Mouse (Mus musculus): ENCODE results near the gene Kifc3. TPM values are rescaled to one million over a fixed set of nuclear protein-coding genes. Genes with fewer than 3 reads are reported as not detected.

Gene Kifc3
- polyA plus RNA-seq, 1 experiment from 2014 or later, result 2.3 TPM

DNA sequence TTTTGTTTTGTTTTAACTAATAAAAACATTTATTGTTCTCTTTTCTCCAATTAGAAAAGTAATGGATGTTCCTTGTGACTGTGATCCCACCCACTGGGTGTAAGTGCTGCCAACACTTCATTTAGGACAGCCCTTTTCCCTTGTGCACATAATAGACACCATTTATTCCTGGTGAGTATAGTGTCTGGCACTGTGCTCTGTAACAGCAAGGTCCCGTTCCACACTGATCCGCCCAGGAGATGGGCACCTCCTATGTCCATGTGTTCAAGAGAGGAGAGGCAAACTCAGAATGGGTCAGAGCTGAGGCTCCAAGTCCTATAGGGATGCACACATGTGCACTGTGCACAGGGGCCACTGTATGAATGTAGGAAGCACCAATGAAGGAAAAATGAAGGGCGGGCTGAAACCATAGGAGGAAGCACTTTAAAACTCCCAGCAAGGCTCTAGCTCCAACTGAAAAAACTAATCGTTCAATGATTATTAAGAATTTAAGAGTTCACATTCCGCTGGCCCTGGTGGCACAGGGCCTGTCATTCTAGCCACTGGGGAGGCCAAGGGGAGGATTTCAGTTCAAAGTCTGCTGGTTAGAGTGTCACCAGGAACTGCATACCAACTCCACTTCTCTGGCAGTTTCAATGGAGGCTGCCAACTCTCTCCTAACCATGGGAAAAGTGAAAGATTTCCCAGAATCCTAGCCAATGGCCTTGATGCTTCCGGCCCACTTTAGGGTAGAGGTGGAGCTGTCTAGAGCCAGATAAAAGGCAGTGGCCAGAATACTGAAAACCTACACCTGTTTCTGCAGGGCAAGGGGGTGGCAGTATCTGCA, 58.6 kb downstream of the Kifc3 start:
- H3K9ac ChIP-seq (ENCODE audit: low read length), result no peak overlapping the region
- WGBS, result 66% methylated on average over 6 of the region's 6 CpGs
- no peak overlapping the region for H3K4me2 ChIP-seq
- DNase-seq (ENCODE audit: low spot score, missing footprints) (no peak), ATAC-seq (ENCODE audit: low FRiP score) (no peak)
- H3K9me3 ChIP-seq (ENCODE audit: control insufficient read depth, low read length), result no peaks in the 10 kb centered on the region
- peaks cover 5% of the 10 kb centered on the region; the same call in 1 of the 2 replicates for H3K27me3 ChIP-seq (ENCODE audit: control insufficient read depth, insufficient read depth, low read length)
- H3K4me1 ChIP-seq (ENCODE audit: control insufficient read depth, insufficient read depth, low read length), result peaks cover 13% of the 10 kb centered on the region
- H3K27ac ChIP-seq (ENCODE audit: low read depth, low read length), result no peak overlapping the region
- H3K36me3 ChIP-seq (ENCODE audit: control insufficient read depth, insufficient read depth, low read length), result no peaks in the 10 kb centered on the region
- H3K4me3 ChIP-seq (ENCODE audit: low read depth, low read length), result no peak overlapping the region

DNA sequence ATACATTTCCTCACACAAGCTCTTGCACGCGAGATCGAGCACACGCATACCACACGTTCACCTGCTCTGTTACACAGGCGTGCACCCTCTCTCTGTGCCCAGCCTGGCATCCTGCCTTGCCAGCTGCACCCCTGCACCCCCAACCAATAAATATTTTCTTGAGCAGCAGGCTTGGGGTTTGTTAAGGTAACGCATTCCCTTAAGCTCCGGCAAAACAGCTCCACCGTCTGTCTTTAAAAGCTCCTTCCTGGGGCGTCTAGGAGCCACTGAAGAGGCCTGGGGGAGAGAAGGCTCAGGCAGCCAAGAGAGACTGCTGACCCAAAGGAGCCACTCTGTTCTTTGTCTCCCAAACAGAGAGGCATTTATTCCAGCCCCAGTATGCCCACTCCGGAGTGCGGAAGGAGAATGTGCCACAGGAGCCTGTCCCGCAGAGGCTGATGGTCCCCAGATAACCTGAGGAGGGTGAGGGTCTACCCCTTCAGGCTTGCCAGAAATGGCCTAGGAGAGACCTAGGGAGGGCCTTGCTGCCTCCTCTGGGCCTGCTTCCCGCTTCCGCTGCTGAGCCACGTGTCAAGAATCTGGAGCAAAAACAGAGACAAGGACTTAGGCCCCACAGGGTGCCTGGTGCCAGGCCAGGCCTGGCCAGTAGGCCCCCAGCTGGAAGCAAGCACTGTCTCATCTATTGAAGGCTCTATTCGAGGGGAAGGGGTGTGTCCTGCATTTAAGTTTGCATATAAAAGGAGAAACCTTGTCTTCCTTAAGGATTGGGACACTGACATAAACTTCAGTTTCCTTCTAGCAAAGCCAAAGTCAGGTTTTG, 59.4 kb downstream of the Kifc3 start:
- peak overlapping the region; percentile 72; the same call in 1 of the 2 replicates for H3K9ac ChIP-seq (ENCODE audit: low read length)
- H3K36me3 ChIP-seq (ENCODE audit: control insufficient read depth, insufficient read depth, low read length), result no peaks in the 10 kb centered on the region
- H3K4me1 ChIP-seq (ENCODE audit: control insufficient read depth, insufficient read depth, low read length), result peaks cover 13% of the 10 kb centered on the region
- DNase-seq (ENCODE audit: low spot score, missing footprints) (no peak), ATAC-seq (ENCODE audit: low FRiP score) (no peak)
- no peak overlapping the region for H3K27ac ChIP-seq (ENCODE audit: low read depth, low read length)
- H3K4me2 ChIP-seq, result peak overlapping the region; percentile 98
- H3K9me3 ChIP-seq (ENCODE audit: control insufficient read depth, low read length), result no peaks in the 10 kb centered on the region
- H3K4me3 ChIP-seq (ENCODE audit: low read depth, low read length), result peak overlapping the region; percentile 62; the same call in 1 of the 2 replicates
- 14% methylated on average over 17 of the region's 17 CpGs for WGBS
- peaks cover 9% of the 10 kb centered on the region; the same call in 1 of the 2 replicates for H3K27me3 ChIP-seq (ENCODE audit: control insufficient read depth, insufficient read depth, low read length)

DNA sequence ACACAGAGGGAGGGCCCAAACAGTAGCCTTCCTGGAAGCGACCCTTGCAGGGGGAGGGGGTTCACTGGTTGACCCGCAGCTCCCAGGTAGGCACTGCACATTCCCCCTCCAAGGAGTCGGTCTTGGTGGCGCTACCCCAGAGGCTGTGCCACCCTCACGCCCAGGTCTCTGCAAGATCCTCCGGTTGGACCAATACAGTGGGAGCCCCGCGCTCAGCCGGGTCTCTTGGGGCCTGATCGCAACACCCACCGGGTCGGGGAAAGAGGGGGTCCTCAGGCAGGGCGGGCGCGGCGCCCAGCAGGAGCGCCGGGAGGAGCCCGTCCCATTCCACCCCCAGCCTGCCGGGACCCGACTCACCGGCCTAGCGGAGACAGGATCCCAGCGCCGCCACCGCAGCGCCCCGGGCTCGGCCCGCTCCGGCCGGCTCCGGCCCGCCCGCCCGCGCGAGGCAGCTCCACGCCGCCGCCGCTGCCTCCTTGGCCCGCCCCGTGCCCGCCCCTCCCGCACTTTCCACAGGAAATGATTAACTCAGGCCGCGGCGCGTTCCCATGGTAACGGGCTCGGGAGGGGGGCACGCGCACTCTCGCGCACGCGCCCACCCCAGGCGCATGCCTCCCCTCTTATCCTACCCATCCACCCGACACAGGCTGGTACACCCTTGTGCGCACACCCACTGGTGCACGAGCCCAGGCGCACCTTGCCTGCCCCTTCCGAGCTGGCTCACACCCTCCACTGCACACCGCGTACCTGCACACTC, 60.4 kb downstream of the Kifc3 start:
- WGBS, result under 1% methylated on average over 62 of the region's 66 CpGs
- Histone ChIP-seq H3K36me3 (ENCODE audit: control insufficient read depth, insufficient read depth, low read length) (no peaks in the 10 kb centered on the region), H3K4me3 (ENCODE audit: low read depth, low read length) (peak overlapping the region; percentile 62), H3K9ac (ENCODE audit: low read length) (peak overlapping the region; percentile 72), H3K4me2 (peak overlapping the region; percentile 98), H3K27ac (ENCODE audit: low read depth, low read length) (no peak overlapping the region), H3K27me3 (ENCODE audit: control insufficient read depth, insufficient read depth, low read length) (peaks cover 15% of the 10 kb centered on the region), H3K4me1 (ENCODE audit: control insufficient read depth, insufficient read depth, low read length) (peaks cover 21% of the 10 kb centered on the region), H3K9me3 (ENCODE audit: control insufficient read depth, low read length) (no peaks in the 10 kb centered on the region)
- DNase-seq (ENCODE audit: low spot score, missing footprints) (peak; percentile 95), ATAC-seq (ENCODE audit: low FRiP score) (peak; percentile 73)

GRCm38 (mm10) chr8:95141469-95142074, 61.0 kb downstream of the Kifc3 start:
- WGBS, result 0% methylated on average over 6 of the region's 6 CpGs
- Histone ChIP-seq H3K9ac (ENCODE audit: low read length) (peak overlapping the region; percentile 72), H3K4me1 (ENCODE audit: control insufficient read depth, insufficient read depth, low read length) (peaks cover 21% of the 10 kb centered on the region), H3K27ac (ENCODE audit: low read depth, low read length) (no peak overlapping the region), H3K9me3 (ENCODE audit: control insufficient read depth, low read length) (no peaks in the 10 kb centered on the region), H3K4me3 (ENCODE audit: low read depth, low read length) (peak overlapping the region; percentile 62), H3K27me3 (ENCODE audit: control insufficient read depth, insufficient read depth, low read length) (peaks cover 21% of the 10 kb centered on the region), H3K36me3 (ENCODE audit: control insufficient read depth, insufficient read depth, low read length) (no peaks in the 10 kb centered on the region), H3K4me2 (peak overlapping the region; percentile 98)
- DNase-seq (ENCODE audit: low spot score, missing footprints), result no peak
- ATAC-seq (ENCODE audit: low FRiP score), result peak; percentile 30

DNA sequence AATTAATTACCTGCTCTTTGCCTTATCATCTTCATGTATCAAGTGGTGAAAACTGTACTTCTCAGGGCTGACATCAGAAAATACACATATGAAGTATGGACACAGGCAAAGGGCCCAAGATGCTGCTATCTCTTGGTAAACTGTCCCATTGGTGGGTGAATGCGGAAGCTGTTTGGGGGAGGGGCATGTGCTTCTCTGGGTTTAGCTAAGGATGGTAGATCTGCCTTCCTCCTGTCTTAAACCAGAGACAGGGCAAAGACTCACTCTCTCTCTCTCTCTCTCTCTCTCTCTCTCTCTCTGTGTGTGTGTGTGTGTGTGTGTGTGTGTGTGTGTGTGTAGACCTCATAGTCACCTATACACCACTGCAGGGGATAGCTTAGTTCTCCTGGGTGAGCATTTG, 61.6 kb downstream of the Kifc3 start:
- no peak overlapping the region for H3K4me3 ChIP-seq (ENCODE audit: low read depth, low read length)
- no peaks in the 10 kb centered on the region for H3K9me3 ChIP-seq (ENCODE audit: control insufficient read depth, low read length)
- no peak overlapping the region for H3K9ac ChIP-seq (ENCODE audit: low read length)
- peaks cover 21% of the 10 kb centered on the region for H3K27me3 ChIP-seq (ENCODE audit: control insufficient read depth, insufficient read depth, low read length)
- no peak overlapping the region for H3K27ac ChIP-seq (ENCODE audit: low read depth, low read length)
- 67% methylated on average over 1 of the region's 1 CpGs for WGBS
- peaks cover 21% of the 10 kb centered on the region for H3K4me1 ChIP-seq (ENCODE audit: control insufficient read depth, insufficient read depth, low read length)
- ATAC-seq (ENCODE audit: low FRiP score) (no peak), DNase-seq (ENCODE audit: low spot score, missing footprints) (no peak)
- H3K36me3 ChIP-seq (ENCODE audit: control insufficient read depth, insufficient read depth, low read length), result no peaks in the 10 kb centered on the region
- no peak overlapping the region for H3K4me2 ChIP-seq

DNA sequence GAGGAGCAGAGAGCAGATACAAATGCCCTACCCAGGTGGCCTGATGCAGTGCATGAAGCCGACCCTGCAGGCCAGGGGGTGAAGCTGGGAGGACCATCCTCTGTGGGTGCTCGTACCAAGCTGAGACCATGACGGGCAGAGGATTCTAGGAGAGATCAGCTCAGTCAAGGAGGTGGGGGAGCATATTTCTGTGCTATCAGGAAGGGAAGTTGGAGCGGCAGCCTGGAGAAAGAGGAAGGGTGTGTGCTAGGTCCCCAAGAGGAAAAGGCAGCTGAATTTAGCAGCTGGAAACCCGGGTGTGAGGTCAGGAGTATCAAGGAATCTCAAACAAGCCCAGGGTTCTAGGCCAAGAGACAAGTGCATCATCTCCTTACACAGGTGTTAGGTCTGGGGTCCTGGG, 62.1 kb downstream of the Kifc3 start:
- H3K4me1 ChIP-seq (ENCODE audit: control insufficient read depth, insufficient read depth, low read length), result peaks cover 21% of the 10 kb centered on the region
- no peak for DNase-seq (ENCODE audit: low spot score, missing footprints)
- ATAC-seq (ENCODE audit: low FRiP score), result no peak
- no peaks in the 10 kb centered on the region for H3K36me3 ChIP-seq (ENCODE audit: control insufficient read depth, insufficient read depth, low read length)
- no peak overlapping the region for H3K27ac ChIP-seq (ENCODE audit: low read depth, low read length)
- no peak overlapping the region for H3K4me3 ChIP-seq (ENCODE audit: low read depth, low read length)
- WGBS, result 69% methylated on average over 5 of the region's 5 CpGs
- no peak overlapping the region for H3K9ac ChIP-seq (ENCODE audit: low read length)
- no peak overlapping the region for H3K4me2 ChIP-seq
- H3K9me3 ChIP-seq (ENCODE audit: control insufficient read depth, low read length), result no peaks in the 10 kb centered on the region
- peaks cover 21% of the 10 kb centered on the region for H3K27me3 ChIP-seq (ENCODE audit: control insufficient read depth, insufficient read depth, low read length)

GRCm38 (mm10) chr8:95139051-95139365, 63.6 kb downstream of the Kifc3 start:
- Histone ChIP-seq H3K4me2 (no peak overlapping the region), H3K27ac (ENCODE audit: low read depth, low read length) (no peak overlapping the region), H3K9ac (ENCODE audit: low read length) (no peak overlapping the region), H3K36me3 (ENCODE audit: control insufficient read depth, insufficient read depth, low read length) (no peaks in the 10 kb centered on the region), H3K4me3 (ENCODE audit: low read depth, low read length) (no peak overlapping the region), H3K27me3 (ENCODE audit: control insufficient read depth, insufficient read depth, low read length) (peaks cover 21% of the 10 kb centered on the region), H3K4me1 (ENCODE audit: control insufficient read depth, insufficient read depth, low read length) (peaks cover 21% of the 10 kb centered on the region), H3K9me3 (ENCODE audit: control insufficient read depth, low read length) (no peaks in the 10 kb centered on the region)
- DNase-seq (ENCODE audit: low spot score, missing footprints) (no peak), ATAC-seq (ENCODE audit: low FRiP score) (no peak)
- 63% methylated on average over 1 of the region's 1 CpGs for WGBS

- H3K9ac ChIP-seq (ENCODE audit: low read length), result no peak overlapping the region
- H3K9me3 ChIP-seq (ENCODE audit: control insufficient read depth, low read length), result no peaks in the 10 kb centered on the region
- H3K27ac ChIP-seq (ENCODE audit: low read depth, low read length), result no peak overlapping the region
- H3K4me3 ChIP-seq (ENCODE audit: low read depth, low read length), result no peak overlapping the region
- H3K4me1 ChIP-seq (ENCODE audit: control insufficient read depth, insufficient read depth, low read length), result peaks cover 21% of the 10 kb centered on the region
- ATAC-seq (ENCODE audit: low FRiP score), result no peak
- no peak for DNase-seq (ENCODE audit: low spot score, missing footprints)
- H3K4me2 ChIP-seq, result no peak overlapping the region
- H3K27me3 ChIP-seq (ENCODE audit: control insufficient read depth, insufficient read depth, low read length), result peaks cover 21% of the 10 kb centered on the region
- H3K36me3 ChIP-seq (ENCODE audit: control insufficient read depth, insufficient read depth, low read length), result no peaks in the 10 kb centered on the region
- 22% methylated on average over 6 of the region's 6 CpGs for WGBS
These were observed 64.1 kb downstream of the Kifc3 start for GRCm38 (mm10) chr8:95138341-95139050.

Data from midbrain, embryonic 11.5 days (tissue).